Mouse (Mus musculus) midbrain, embryonic 16.5 days (tissue): ENCODE data around the gene Prrg2. TPM values are rescaled to one million over a fixed set of nuclear protein-coding genes. Genes with fewer than 3 reads are reported as not detected.

ENCODE experiments used
- ATAC-seq: fragments of 200-750 bp; cut with Nextera tagmentation; 2 replicates; pipeline ENCODE4 v1.8.0; 2017; ENCODE audit warnings: moderate TSS enrichment
- H3K27ac ChIP-seq: fragments of 300-500 bp; sonication (generic); 2 replicates; pipeline ENCODE4 v1.5.1; 2014; ENCODE audit warnings: mild to moderate bottlenecking, low read length, mixed read lengths
- H3K27me3 ChIP-seq: fragments of 300-500 bp; sonication (generic); 2 replicates; pipeline ENCODE4 v1.6.1; 2014; ENCODE audit warnings: low read depth, low read length, mixed read lengths; ENCODE audit not compliant: control insufficient read depth, insufficient read depth
- H3K36me3 ChIP-seq: fragments of 300-500 bp; sonication (generic); 2 replicates; pipeline ENCODE4 v1.6.1; 2014; ENCODE audit warnings: mild to moderate bottlenecking, low read length, moderate library complexity, mixed read lengths; ENCODE audit not compliant: control insufficient read depth, insufficient read depth
- H3K4me1 ChIP-seq: fragments of 300-500 bp; sonication (generic); 2 replicates; pipeline ENCODE4 v1.6.1; 2014; ENCODE audit warnings: mild to moderate bottlenecking, low read length, mixed read lengths; ENCODE audit not compliant: control insufficient read depth, insufficient read depth
- H3K4me2 ChIP-seq: fragments of 300-500 bp; sonication (generic); 2 replicates; pipeline ENCODE4 v1.6.1; 2014; ENCODE audit warnings: mild to moderate bottlenecking, low read length, mixed read lengths
- H3K4me3 ChIP-seq: fragments of 300-500 bp; sonication (generic); 2 replicates; pipeline ENCODE4 v1.5.1; 2014; ENCODE audit warnings: low read depth, mild to moderate bottlenecking, low read length, moderate library complexity, mixed read lengths
- H3K9ac ChIP-seq: fragments of 300-500 bp; sonication (generic); 2 replicates; pipeline ENCODE4 v1.6.1; 2014; ENCODE audit warnings: low read depth, low read length, mixed read lengths
- H3K9me3 ChIP-seq: fragments of 300-500 bp; sonication (generic); replicated peaks from 2 replicates; pipeline ENCODE4 v1.6.1; 2014; ENCODE audit warnings: mild to moderate bottlenecking, low read length, mixed read lengths; ENCODE audit not compliant: control insufficient read depth, poor library complexity, severe bottlenecking
- WGBS: fragments of 180-500 bp; shearing (Covaris S2); extraction: QIAGEN DNeasy Blood & Tissue Kit; methylation state at CpG from one replicate; pipeline ENCODE4 v1.1.7; 2014; 5-methylcytosine and 5-hydroxymethylcytosine counted together
- polyA plus RNA-seq: library from polyadenylated mRNA; unstranded; fragments of >200 nt; fragmentation: Nextera tagmentation; extraction: Ambion mirVana; gene quantifications from 2 replicates; pipeline ENCODE4 v1.2.1, GENCODE M21; 2015

The Prrg2 gene
- polyA plus RNA-seq, 1 experiment from 2014 or later, result 13.6 TPM

- ATAC-seq, result no peak
- Histone ChIP-seq H3K4me2 (no peak overlapping the region), H3K9ac (no peak overlapping the region), H3K36me3 (peaks cover 74% of the 10 kb centered on the region), H3K4me3 (no peak overlapping the region), H3K27me3 (no peaks in the 10 kb centered on the region), H3K27ac (no peak overlapping the region), H3K9me3 (no peaks in the 10 kb centered on the region), H3K4me1 (no peaks in the 10 kb centered on the region)
- WGBS, result 93% methylated on average over 19 of the region's 19 CpGs
Observed at GRCm38 (mm10) chr7:45033722-45034359, 28.6 kb downstream of the Prrg2 start.

- Histone ChIP-seq H3K9ac (no peak overlapping the region), H3K9me3 (no peaks in the 10 kb centered on the region), H3K4me2 (no peak overlapping the region), H3K4me3 (no peak overlapping the region), H3K27ac (no peak overlapping the region), H3K27me3 (no peaks in the 10 kb centered on the region), H3K36me3 (peaks cover 68% of the 10 kb centered on the region), H3K4me1 (peaks cover 6% of the 10 kb centered on the region; the same call in 1 of the 2 replicates)
- ATAC-seq, result no peak
- WGBS, result 94% methylated on average over 8 of the region's 8 CpGs
Observed at GRCm38 (mm10) chr7:45030857-45031256, 31.6 kb downstream of the Prrg2 start.

- no peak overlapping the region for H3K4me2 ChIP-seq
- no peaks in the 10 kb centered on the region for H3K27me3 ChIP-seq
- no peak overlapping the region for H3K4me3 ChIP-seq
- no peak overlapping the region for H3K9ac ChIP-seq
- 94% methylated on average over 6 of the region's 6 CpGs for WGBS
- H3K36me3 ChIP-seq, result peaks cover 60% of the 10 kb centered on the region
- H3K4me1 ChIP-seq, result peaks cover 6% of the 10 kb centered on the region; the same call in 1 of the 2 replicates
- no peak overlapping the region for H3K27ac ChIP-seq
- ATAC-seq, result no peak
- no peaks in the 10 kb centered on the region for H3K9me3 ChIP-seq
Observed at GRCm38 (mm10) chr7:45029995-45030394, 32.5 kb downstream of the Prrg2 start.

GRCm38 (mm10) chr7:45028351-45028750 is 34.1 kb downstream of the Prrg2 start:
- H3K27me3 ChIP-seq, result no peaks in the 10 kb centered on the region
- H3K4me2 ChIP-seq, result no peak overlapping the region
- no peak overlapping the region for H3K27ac ChIP-seq
- 93% methylated on average over 11 of the region's 11 CpGs for WGBS
- H3K36me3 ChIP-seq, result peaks cover 44% of the 10 kb centered on the region
- no peak overlapping the region for H3K9ac ChIP-seq
- no peaks in the 10 kb centered on the region for H3K9me3 ChIP-seq
- peaks cover 6% of the 10 kb centered on the region; the same call in 1 of the 2 replicates for H3K4me1 ChIP-seq
- no peak for ATAC-seq
- no peak overlapping the region for H3K4me3 ChIP-seq

- Histone ChIP-seq H3K27me3 (no peaks in the 10 kb centered on the region), H3K4me3 (no peak overlapping the region), H3K4me1 (peaks cover 6% of the 10 kb centered on the region; the same call in 1 of the 2 replicates), H3K4me2 (no peak overlapping the region), H3K36me3 (peaks cover 44% of the 10 kb centered on the region), H3K27ac (no peak overlapping the region), H3K9ac (no peak overlapping the region), H3K9me3 (no peaks in the 10 kb centered on the region)
- WGBS, result 93% methylated on average over 9 of the region's 9 CpGs
- no peak for ATAC-seq
Observed at GRCm38 (mm10) chr7:45027761-45028160, 34.7 kb downstream of the Prrg2 start.

GRCm38 (mm10) chr7:45026256-45026655 is 36.2 kb downstream of the Prrg2 start:
- H3K9me3 ChIP-seq, result no peaks in the 10 kb centered on the region
- H3K36me3 ChIP-seq, result peaks cover 34% of the 10 kb centered on the region
- peak overlapping the region; percentile 2 for H3K27ac ChIP-seq
- H3K4me3 ChIP-seq, result no peak overlapping the region
- peak; percentile 34; the same call in 1 of the 2 replicates for ATAC-seq
- H3K27me3 ChIP-seq, result no peaks in the 10 kb centered on the region
- H3K9ac ChIP-seq, result no peak overlapping the region
- no peak overlapping the region for H3K4me2 ChIP-seq
- 31% methylated on average over 2 of the region's 2 CpGs for WGBS
- H3K4me1 ChIP-seq, result peaks cover 6% of the 10 kb centered on the region; the same call in 1 of the 2 replicates

- WGBS, result 81% methylated on average over 8 of the region's 8 CpGs
- peaks cover 29% of the 10 kb centered on the region for H3K36me3 ChIP-seq
- H3K4me1 ChIP-seq, result peaks cover 6% of the 10 kb centered on the region; the same call in 1 of the 2 replicates
- no peak overlapping the region for H3K4me2 ChIP-seq
- H3K27me3 ChIP-seq, result no peaks in the 10 kb centered on the region
- no peak overlapping the region for H3K9ac ChIP-seq
- peak overlapping the region; percentile 2 for H3K27ac ChIP-seq
- no peak for ATAC-seq
- no peak overlapping the region for H3K4me3 ChIP-seq
- H3K9me3 ChIP-seq, result no peaks in the 10 kb centered on the region
Observed at GRCm38 (mm10) chr7:45025601-45026220, 36.8 kb downstream of the Prrg2 start.

- H3K4me1 ChIP-seq, result peaks cover 6% of the 10 kb centered on the region; the same call in 1 of the 2 replicates
- H3K4me2 ChIP-seq, result no peak overlapping the region
- no peaks in the 10 kb centered on the region for H3K27me3 ChIP-seq
- H3K4me3 ChIP-seq, result no peak overlapping the region
- ATAC-seq, result no peak
- no peaks in the 10 kb centered on the region for H3K9me3 ChIP-seq
- no peak overlapping the region for H3K27ac ChIP-seq
- 90% methylated on average over 15 of the region's 15 CpGs for WGBS
- H3K36me3 ChIP-seq, result peaks cover 19% of the 10 kb centered on the region
- no peak overlapping the region for H3K9ac ChIP-seq
Observed at GRCm38 (mm10) chr7:45024281-45025248, 37.9 kb downstream of the Prrg2 start.
